Mouse (Mus musculus) heart, postnatal 0 days (tissue): ENCODE measurements at regions not wholly inside any gene's neighbourhood (a gene's known extent, or its start where the extent isn't known, plus 50 kb on each side); places are given as distances from the start of the nearest gene placed in this dataset.

Experiments
- ATAC-seq: fragments of 200-750 bp; cut with Nextera tagmentation; 2 replicates; pipeline ENCODE4 v1.8.0; 2017; ENCODE audit warnings: low read depth, moderate number of reproducible peaks, moderate library complexity; ENCODE audit not compliant: insufficient read depth
- DNase-seq: peaks from one replicate; pipeline ENCODE4 v3.0.0-alpha.2; 2016; ENCODE audit warnings: low spot score
- H3K27ac ChIP-seq: fragments of 300-500 bp; sonication (generic); 2 replicates; pipeline ENCODE4 v1.5.1; 2014; ENCODE audit warnings: low read depth, mild to moderate bottlenecking
- H3K27me3 ChIP-seq: fragments of 300-500 bp; sonication (generic); 2 replicates; pipeline ENCODE4 v1.6.1; 2014; ENCODE audit warnings: low read length, mixed read lengths; ENCODE audit not compliant: control insufficient read depth, insufficient read depth
- H3K36me3 ChIP-seq: fragments of 300-500 bp; sonication (generic); replicated peaks from 2 replicates; pipeline ENCODE4 v1.6.1; 2014; ENCODE audit warnings: low read length, mixed read lengths; ENCODE audit not compliant: control insufficient read depth, insufficient read depth
- H3K4me1 ChIP-seq: fragments of 300-500 bp; sonication (generic); 2 replicates; pipeline ENCODE4 v1.6.1; 2014; ENCODE audit warnings: antibody characterized with exemption; ENCODE audit not compliant: control insufficient read depth, insufficient read depth
- H3K4me2 ChIP-seq: fragments of 300-500 bp; sonication (generic); 2 replicates; pipeline ENCODE4 v1.6.1; 2014; ENCODE audit warnings: low read depth, mild to moderate bottlenecking, low read length, moderate library complexity
- H3K4me3 ChIP-seq: fragments of 300-500 bp; sonication (generic); 2 replicates; pipeline ENCODE4 v1.5.1; 2014; ENCODE audit warnings: low read depth, low read length
- H3K9ac ChIP-seq: fragments of 300-500 bp; sonication (generic); replicated peaks from 2 replicates; pipeline ENCODE4 v1.6.1; 2014; ENCODE audit warnings: low read depth, low read length, mixed read lengths
- H3K9me3 ChIP-seq: fragments of 300-500 bp; sonication (generic); replicated peaks from 2 replicates; pipeline ENCODE4 v1.6.1; 2016; ENCODE audit warnings: low read length; ENCODE audit not compliant: control insufficient read depth
- CTCF ChIP-seq: IDR thresholded peaks from 2 replicates; pipeline ENCODE4 v1.5.1; 2016; ENCODE audit warnings: antibody characterized with exemption, control low read depth, low read depth
- EP300 ChIP-seq: IDR thresholded peaks from 2 replicates; pipeline ENCODE4 v1.6.1; 2016; ENCODE audit warnings: antibody characterized with exemption, low read depth
- WGBS: fragments of 180-500 bp; shearing (Covaris S2); extraction: QIAGEN DNeasy Blood & Tissue Kit; methylation state at CpG from one replicate; pipeline ENCODE4 v1.1.7; 2014; 5-methylcytosine and 5-hydroxymethylcytosine counted together

DNA sequence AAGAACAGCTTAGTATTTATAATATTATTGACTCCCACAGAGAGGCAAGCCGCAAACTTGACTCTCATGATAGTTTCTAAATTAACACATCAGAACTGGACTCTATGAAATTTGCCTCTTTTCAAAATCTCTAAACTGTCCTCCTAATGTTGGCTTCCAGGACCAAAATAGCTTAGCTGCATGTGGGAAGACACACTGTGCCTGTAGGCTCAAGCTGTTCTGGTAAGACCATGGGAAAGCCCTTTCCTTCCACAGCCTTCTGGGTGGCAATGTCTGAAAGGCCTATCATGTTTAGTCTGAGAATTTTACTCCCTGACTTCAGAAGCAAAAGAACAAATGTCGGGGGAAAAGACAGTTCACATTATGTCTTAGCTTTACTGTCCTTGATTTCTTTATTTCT lies 203.1 kb upstream of the Slc8a1 start:
- H3K27me3 ChIP-seq, result no peaks in the 10 kb centered on the region
- H3K4me2 ChIP-seq, result no peak overlapping the region
- no peak overlapping the region for H3K27ac ChIP-seq
- H3K9me3 ChIP-seq, result no peaks in the 10 kb centered on the region
- H3K4me3 ChIP-seq, result no peak overlapping the region
- H3K36me3 ChIP-seq, result no peaks in the 10 kb centered on the region
- ATAC-seq (no peak), DNase-seq (no peak)
- H3K4me1 ChIP-seq, result no peaks in the 10 kb centered on the region
- no peak overlapping the region for H3K9ac ChIP-seq
- TF ChIP-seq CTCF (no peak), EP300 (no peak)
- 90% methylated on average over 2 of the region's 2 CpGs for WGBS

DNA sequence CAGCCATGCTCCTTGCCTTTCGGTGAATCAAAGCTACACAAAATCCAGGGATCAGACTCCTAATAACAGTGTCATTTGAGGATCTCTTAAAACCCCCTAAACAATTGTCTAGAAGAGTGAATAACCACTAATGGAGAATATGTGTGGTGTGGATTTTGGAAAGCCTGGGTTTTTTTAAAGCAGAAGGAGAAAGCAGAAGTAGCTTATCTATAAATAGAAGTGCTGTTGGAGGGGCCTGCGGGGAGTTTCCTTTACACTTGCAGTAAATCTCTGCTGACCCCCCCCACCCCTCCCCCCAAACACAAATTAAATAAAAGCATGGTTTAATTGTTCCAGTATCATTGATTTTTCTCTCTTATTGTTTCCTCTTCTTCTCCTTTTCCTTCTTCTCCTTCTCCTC lies 192.6 kb upstream of the Slc8a1 start:
- no peaks in the 10 kb centered on the region for H3K36me3 ChIP-seq
- H3K4me3 ChIP-seq, result no peak overlapping the region
- H3K27me3 ChIP-seq, result no peaks in the 10 kb centered on the region
- no peak overlapping the region for H3K4me2 ChIP-seq
- DNase-seq, result no peak
- no peak overlapping the region for H3K27ac ChIP-seq
- TF ChIP-seq CTCF (no peak), EP300 (no peak)
- 77% methylated on average over 2 of the region's 2 CpGs for WGBS
- no peaks in the 10 kb centered on the region for H3K4me1 ChIP-seq
- H3K9me3 ChIP-seq, result no peaks in the 10 kb centered on the region
- no peak overlapping the region for H3K9ac ChIP-seq
- no peak for ATAC-seq

DNA sequence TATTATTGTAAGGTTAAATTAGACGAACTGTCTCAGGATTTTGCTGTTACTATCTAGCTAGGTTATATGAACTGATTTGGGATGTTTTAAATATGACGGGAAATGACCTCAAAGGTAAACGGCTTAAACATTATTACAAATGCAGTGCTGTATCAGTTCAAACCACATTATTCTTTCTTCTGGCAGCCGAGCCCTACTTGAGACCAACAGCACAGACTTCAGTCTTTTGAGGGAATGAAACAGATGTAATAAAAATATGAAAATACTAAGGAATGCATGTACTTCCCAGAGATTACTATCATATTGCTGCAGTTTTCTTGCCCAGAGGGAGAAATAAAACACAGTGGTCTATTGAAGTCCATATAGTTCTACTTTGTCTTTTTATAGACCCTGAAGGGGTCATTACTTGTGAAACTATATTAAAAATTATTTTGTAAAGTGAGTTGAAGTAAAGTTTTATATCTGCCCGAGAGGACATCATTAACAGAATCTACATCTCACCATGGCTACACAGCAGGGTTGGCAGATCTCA lies 168.4 kb upstream of the Slc8a1 start:
- H3K27ac ChIP-seq, result no peak overlapping the region
- WGBS, result 74% methylated on average over 5 of the region's 5 CpGs

DNA sequence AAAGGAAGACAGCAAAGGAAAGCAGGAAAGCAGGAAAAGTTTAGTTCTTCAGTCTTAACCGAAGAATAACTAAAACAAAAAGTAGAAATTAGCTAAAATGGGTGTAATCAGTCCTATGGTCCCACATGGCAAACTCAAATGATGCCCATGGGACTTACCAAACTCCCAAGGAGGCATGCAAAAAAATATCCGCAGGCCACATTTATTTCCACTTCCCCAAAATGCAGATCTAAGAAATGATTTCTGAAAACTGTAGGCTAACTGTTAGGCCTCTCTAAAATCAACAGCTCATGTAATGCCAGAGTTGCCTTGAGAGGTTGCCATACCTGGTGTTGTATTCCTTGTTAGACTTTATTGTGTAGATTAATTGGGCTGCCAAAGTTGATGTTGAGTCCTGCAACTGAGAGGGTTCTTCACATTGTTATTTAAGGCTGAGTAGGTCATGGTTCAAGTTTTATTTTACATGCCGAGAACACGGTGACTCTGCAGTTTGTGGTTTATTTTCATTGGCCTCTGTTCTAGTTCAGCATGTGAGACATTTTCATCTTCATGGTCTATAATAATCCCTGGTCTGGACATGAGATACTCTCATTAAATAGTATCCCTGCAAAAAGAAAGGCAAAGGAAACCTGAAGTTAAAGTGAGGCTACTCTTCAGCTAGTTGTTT lies 164.0 kb upstream of the Slc8a1 start:
- Histone ChIP-seq H3K27me3 (no peaks in the 10 kb centered on the region), H3K4me2 (no peak overlapping the region), H3K36me3 (no peaks in the 10 kb centered on the region), H3K4me1 (no peaks in the 10 kb centered on the region; the same call in 1 of the 2 replicates), H3K9ac (no peak overlapping the region), H3K9me3 (peaks cover 5% of the 10 kb centered on the region; the same call in 1 of the 2 replicates), H3K4me3 (no peak overlapping the region), H3K27ac (no peak overlapping the region)
- ATAC-seq (no peak), DNase-seq (no peak)
- WGBS, result 84% methylated on average over 4 of the region's 4 CpGs
- TF ChIP-seq CTCF (no peak), EP300 (no peak)

More for the DNA sequence above, 168.4 kb upstream of the Slc8a1 start:
- no peak overlapping the region for H3K9ac ChIP-seq
- no peak for DNase-seq
- H3K9me3 ChIP-seq, result no peaks in the 10 kb centered on the region
- no peak for ATAC-seq
- H3K4me2 ChIP-seq, result no peak overlapping the region
- no peaks in the 10 kb centered on the region for H3K4me1 ChIP-seq
- TF ChIP-seq CTCF (no peak), EP300 (no peak)
- no peaks in the 10 kb centered on the region for H3K36me3 ChIP-seq
- H3K4me3 ChIP-seq, result no peak overlapping the region
- H3K27me3 ChIP-seq, result no peaks in the 10 kb centered on the region

DNA sequence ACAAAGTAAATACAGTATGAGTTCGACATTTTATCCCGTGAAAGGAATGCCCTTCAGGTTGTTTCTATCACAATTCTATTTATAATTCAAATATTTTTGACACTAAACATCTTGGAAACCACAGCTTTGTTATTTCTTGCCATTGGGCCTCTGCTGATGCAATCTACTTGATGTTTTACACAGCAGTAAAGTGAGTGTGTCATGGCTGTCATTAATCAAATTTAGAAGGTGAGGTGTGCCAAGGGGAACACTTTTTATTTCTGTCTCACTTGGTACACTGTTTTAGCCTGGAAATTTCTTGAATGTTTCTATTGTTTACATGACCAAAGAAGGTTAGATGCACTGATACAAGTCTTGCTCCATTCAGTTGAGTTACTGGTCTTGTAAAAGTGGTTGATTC lies 160.8 kb upstream of the Slc8a1 start:
- WGBS, result 62% methylated on average over 2 of the region's 2 CpGs
- Histone ChIP-seq H3K36me3 (no peaks in the 10 kb centered on the region), H3K9ac (no peak overlapping the region), H3K27me3 (no peaks in the 10 kb centered on the region), H3K27ac (no peak overlapping the region), H3K9me3 (peaks cover 5% of the 10 kb centered on the region; the same call in 1 of the 2 replicates), H3K4me1 (no peaks in the 10 kb centered on the region; the same call in 1 of the 2 replicates), H3K4me2 (no peak overlapping the region), H3K4me3 (no peak overlapping the region)
- no peak for TF ChIP-seq EP300
- no peak for TF ChIP-seq CTCF
- ATAC-seq (no peak), DNase-seq (no peak)

DNA sequence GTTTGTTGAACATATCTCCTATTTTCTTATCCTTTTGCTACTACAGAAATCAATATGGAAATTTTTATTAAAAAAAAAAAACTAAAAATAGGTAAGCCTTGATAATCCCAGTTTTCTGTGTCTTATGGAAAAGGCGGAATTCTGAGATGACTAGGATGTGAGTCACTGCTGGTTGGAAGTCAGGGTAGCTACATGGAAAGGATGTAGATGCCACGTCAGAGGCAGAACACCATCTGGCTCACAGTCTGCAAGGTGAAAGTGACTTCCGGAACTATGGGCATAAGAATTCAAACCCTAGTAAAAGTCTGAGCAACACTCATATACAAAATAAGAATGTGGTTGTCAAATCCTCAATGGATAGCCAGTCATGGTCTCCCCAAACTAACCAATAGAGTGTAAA lies 140.0 kb upstream of the Slc8a1 start:
- ATAC-seq (no peak), DNase-seq (no peak)
- Histone ChIP-seq H3K36me3 (no peaks in the 10 kb centered on the region), H3K9me3 (no peaks in the 10 kb centered on the region), H3K9ac (no peak overlapping the region), H3K4me3 (no peak overlapping the region), H3K27ac (no peak overlapping the region), H3K4me1 (no peaks in the 10 kb centered on the region), H3K27me3 (no peaks in the 10 kb centered on the region), H3K4me2 (no peak overlapping the region)
- 78% methylated on average over 3 of the region's 3 CpGs for WGBS
- TF ChIP-seq EP300 (no peak), CTCF (no peak)
